Mouse (Mus musculus): ENCODE measurements at regions not wholly inside any gene's neighbourhood (a gene's known extent, or its start where the extent isn't known, plus 50 kb on each side); places are given as distances from the start of the nearest gene placed in this dataset.

GRCm38 (mm10) chr10:29921658-29922057 is 278.7 kb downstream of the Cenpw start:
- no peak for ATAC-seq (replicated peaks; ENCODE audit: low FRiP score, poor library complexity, severe bottlenecking)

DNA sequence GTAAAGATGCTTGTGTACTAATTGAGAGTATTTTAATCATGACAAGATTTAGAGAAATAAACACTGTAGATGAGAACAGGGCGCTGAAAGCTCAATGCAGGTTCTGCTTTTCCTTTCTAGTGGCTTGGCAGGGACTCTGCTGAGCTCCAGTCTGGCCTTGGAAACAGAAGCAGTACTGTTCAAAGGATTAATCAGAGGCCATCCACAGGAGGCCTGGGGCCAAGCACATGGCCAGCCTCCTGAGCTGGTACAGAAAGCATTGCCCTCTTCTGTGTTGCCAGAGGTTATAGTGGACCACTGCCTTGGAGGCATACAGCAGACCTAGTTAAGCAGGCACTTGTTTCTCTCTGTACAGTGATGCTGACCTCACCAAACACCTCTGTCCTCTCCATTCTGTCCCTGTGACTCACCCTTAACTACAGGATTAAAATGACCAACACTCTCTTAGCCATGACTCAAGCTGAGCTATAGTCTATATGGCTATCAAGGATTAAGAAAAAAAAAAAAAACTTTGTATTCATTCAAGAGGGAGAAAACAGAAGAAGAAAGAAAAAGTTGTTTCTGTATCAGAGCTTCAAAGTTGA is 302.5 kb downstream of the Cenpw start:
- ATAC-seq (replicated peaks; ENCODE audit: low FRiP score, poor library complexity, severe bottlenecking) = no peak

DNA sequence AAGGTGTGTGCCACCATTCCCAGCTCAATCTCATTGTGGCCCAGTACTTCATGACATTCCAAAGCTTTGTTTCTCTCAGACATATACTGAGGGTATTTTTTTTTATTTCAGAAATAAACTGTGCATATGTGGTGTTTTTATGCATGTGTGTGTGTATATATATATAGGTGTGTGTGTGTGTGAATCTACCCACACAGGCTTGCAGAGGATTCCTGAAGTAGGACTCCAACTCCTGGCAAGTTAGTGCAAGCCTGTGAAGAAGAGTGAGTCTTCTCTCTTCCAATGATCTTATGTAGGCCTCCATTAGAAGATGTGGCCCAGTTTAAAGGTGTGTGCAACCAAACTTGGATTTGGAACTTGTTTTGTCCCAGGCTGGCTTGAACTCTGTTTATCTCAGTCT is 328.9 kb upstream of the Rspo3 start:
- ATAC-seq (replicated peaks; ENCODE audit: low FRiP score, poor library complexity, severe bottlenecking) = no peak

DNA sequence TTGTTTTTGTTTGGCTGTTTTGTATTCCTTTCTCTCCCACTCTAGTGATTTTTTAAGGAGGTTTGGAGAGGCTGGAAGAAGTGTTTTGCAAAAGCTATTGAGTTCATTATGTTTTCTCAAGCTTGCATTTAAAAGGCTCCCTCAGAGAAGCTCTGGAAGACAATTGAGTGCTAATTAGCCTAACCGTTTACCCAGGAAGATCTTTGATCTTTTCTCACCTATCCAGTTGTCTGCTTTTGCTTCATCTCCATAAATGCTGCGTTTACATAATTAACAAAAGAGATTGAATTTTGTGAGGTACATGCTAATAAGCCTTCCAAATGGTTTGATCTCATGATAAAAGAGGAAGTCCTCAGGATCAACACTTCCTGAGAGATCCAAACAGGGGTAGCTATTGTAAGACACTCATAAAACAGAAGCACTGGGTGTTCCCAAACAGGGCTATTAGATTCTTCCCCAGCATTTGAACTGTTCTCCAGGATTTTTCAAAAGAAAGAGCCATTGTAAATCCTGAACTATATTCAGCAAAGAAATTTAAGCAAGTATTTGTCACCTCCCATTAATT is 320.2 kb upstream of the Rspo3 start:
- no peak for ATAC-seq (replicated peaks; ENCODE audit: low FRiP score, poor library complexity, severe bottlenecking)

GRCm38 (mm10) chr10:29852516-29852915 is 316.8 kb upstream of the Rspo3 start:
- no peak for ATAC-seq (replicated peaks; ENCODE audit: low FRiP score, poor library complexity, severe bottlenecking)

DNA sequence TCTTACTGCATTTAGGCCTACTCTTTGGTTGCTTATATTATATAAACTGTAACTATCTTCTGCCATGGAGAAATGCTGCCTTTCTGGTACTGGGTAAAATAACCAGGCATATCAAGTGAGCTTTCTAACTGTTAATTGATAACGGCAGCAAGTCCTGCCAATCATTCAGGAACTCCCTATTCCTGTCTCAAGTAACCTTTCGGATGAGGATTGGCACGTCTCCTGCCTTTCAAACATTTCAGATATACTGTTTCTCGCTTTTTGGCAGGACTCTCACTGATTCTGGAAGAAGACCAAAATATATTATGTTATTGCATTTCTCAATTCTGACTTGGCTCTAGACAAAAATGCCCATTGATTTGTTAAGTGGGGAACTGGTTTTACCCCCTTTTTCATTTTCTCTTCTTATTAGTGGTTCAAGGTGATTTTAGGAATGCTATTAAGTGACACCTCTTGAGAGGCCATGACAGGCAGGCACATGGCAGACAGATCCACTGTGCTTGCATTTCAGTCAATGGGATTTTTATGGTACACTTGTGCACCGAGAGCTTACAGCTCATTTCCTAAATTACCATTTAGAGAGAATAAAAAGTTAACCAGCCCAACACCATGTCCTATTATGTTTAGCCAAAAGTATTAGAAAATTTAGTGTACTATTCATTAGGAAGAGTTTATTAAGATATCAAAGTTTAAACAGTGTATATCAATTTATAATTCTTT is 289.4 kb upstream of the Rspo3 start:
- no peak for ATAC-seq (replicated peaks; ENCODE audit: low FRiP score, poor library complexity, severe bottlenecking)

DNA sequence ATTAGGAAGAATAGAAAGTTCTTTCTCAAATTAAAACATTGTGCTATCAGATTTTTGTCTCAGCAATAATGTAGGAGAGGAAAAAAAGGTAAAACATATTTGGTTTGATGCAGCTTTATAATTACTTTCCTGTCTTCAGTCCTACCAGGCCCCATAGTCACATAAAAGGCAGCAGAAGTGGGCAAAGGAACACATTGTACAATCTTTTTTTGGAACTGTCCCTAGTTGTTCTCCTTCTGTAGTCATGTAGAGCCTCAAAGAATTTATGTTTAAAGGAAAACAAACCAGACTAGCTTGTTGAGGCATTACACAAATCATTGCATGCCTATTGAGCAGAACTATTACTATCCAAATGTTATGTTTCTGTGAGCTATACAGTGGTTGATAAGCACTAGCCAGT is 288.7 kb upstream of the Rspo3 start:
- no peak for ATAC-seq (replicated peaks; ENCODE audit: low FRiP score, poor library complexity, severe bottlenecking)

DNA sequence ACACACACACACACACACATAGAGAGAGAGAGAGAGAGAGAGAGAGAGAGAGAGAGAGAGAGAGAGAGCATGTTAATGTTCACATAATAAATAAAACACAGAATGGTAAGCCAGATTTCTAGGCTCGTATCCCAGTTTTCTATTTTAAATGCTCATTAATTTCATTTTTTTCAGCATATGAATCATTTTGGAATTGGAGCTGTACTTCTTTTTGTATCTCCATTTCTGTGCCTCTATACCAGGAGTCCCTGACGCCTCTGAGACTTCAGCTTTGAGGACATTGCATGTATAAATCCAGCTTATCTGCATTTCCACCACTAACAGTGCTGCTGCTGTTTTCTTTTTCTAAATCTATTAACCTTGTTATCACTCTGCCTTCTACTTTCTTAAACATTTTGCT is 287.5 kb upstream of the Rspo3 start:
- no peak for ATAC-seq (replicated peaks; ENCODE audit: low FRiP score, poor library complexity, severe bottlenecking)

DNA sequence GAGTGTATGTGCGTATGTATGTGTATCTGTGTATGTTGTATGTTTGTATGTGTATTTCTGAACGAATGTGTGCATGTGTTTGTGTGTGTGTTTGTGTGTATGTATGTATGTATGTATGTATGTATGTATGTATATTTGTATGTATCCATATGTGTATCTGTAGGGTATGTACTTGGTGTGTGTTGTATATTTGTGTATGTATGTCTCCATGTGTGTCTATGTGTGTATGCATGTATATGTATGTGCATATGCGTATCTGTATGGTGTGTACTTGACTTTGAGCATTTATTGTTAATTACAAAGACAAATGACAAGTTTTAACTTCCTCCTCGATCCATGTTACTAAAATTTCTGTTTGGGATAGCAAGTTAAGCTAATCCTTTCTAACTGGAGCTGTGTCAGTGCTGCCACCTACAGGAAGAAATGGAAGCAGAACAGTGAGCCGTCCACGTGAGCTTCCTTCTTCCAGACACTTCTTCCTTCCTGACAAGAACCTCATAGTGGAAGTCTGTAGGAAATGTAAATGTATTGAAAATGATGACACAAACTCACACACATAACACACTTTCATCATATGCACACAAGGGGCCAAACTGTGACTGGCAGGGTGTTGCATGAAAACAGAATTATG is 268.4 kb upstream of the Rspo3 start:
- no peak for ATAC-seq (replicated peaks; ENCODE audit: low FRiP score, poor library complexity, severe bottlenecking)

DNA sequence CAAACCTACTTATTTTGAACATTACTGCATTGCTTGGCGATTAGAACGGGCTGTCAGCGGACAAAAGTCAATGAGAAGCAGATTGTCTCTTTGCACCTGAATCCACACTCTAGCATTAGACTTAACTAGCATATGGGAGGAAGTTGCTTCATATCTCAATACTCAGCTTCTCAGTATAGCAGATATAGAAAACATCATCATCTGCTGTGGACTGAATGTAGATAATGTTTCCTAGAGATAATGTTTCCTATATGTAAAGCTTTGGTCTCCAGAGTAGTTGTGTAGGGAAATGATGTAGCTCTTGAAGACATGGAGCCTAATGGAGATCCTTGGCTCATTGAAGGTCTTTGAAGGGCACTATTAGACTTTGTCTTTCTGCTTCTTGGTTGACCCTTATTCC is 267.0 kb upstream of the Rspo3 start:
- no peak for ATAC-seq (replicated peaks; ENCODE audit: low FRiP score, poor library complexity, severe bottlenecking)

- no peak for ATAC-seq (replicated peaks; ENCODE audit: low FRiP score, poor library complexity, severe bottlenecking)
Measured at GRCm38 (mm10) chr10:29794663-29795062, 259.0 kb upstream of the Rspo3 start.

- ATAC-seq (replicated peaks; ENCODE audit: low FRiP score, poor library complexity, severe bottlenecking) = no peak
Measured at GRCm38 (mm10) chr10:29786220-29786810, 250.6 kb upstream of the Rspo3 start.

DNA sequence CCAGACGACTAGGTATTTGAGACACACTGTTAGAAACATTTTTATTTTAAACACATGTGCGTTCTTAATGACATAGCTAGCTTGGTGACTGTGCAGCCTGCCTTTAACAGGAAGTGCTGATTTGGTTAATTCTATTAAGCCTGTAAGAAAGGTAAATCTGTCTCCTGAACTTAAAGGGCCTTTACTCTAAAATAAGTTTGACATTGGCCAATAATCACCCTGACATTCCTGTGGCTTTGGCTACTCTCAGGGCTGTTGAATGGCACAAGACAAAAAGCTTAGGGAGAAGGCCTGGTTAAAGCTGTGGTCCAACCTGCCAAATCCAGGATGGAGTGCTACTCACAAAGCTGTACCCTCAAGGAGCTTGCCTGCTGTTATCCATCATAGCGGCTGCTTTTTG is 201.0 kb upstream of the Rspo3 start:
- ATAC-seq (replicated peaks; ENCODE audit: low FRiP score, poor library complexity, severe bottlenecking) = no peak

- ATAC-seq (replicated peaks; ENCODE audit: low FRiP score, poor library complexity, severe bottlenecking) = no peak
Measured at GRCm38 (mm10) chr10:29725319-29725718, 189.7 kb upstream of the Rspo3 start.

DNA sequence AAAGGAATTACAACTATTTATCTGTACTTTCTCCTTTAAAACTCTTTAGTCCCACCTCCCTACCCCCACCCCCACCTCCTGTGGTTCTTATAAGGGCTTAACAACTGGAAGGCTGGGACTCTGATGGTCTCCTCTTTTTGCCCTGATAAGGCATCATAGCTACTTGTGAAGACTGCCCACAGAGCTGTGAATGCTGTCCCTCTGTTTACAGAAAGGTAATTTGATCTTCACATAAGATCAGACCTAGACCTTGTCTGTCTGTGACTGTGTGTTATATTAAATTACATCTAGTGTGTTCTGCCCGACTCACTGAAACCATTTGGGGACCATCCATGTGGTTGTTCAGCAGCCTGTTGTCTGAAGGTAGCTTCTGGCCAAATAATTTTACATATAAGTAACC is 175.3 kb upstream of the Rspo3 start:
- ATAC-seq (replicated peaks; ENCODE audit: low FRiP score, poor library complexity, severe bottlenecking) = no peak

GRCm38 (mm10) chr10:29708653-29709052 is 173.0 kb upstream of the Rspo3 start:
- no peak for ATAC-seq (replicated peaks; ENCODE audit: low FRiP score, poor library complexity, severe bottlenecking)

GRCm38 (mm10) chr10:29693009-29693935 is 157.6 kb upstream of the Rspo3 start:
- peak; percentile 43 for ATAC-seq (replicated peaks; ENCODE audit: low FRiP score, poor library complexity, severe bottlenecking)

- ATAC-seq (replicated peaks; ENCODE audit: low FRiP score, poor library complexity, severe bottlenecking) = no peak
Measured at GRCm38 (mm10) chr10:29689529-29689928, 153.9 kb upstream of the Rspo3 start.

DNA sequence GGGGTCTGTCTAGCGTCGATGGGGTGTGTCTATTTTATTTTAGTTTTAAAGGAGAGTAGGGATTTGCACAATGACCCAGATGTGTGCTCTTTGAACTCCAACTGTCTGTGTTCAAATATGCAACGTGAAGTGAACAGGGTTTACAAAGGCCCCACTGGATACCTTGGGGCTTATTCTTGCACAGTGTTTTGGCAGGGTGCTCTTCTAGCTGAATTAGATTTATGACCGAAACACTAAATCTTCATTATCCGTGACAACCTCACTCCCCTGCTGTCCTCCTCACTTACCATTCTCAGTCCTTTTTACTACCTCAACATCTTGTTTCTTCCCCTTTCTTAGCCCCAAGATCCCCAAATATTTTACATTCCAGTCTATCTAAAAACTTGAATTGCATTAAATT is 151.3 kb upstream of the Rspo3 start:
- ATAC-seq (replicated peaks; ENCODE audit: low FRiP score, poor library complexity, severe bottlenecking) = no peak

DNA sequence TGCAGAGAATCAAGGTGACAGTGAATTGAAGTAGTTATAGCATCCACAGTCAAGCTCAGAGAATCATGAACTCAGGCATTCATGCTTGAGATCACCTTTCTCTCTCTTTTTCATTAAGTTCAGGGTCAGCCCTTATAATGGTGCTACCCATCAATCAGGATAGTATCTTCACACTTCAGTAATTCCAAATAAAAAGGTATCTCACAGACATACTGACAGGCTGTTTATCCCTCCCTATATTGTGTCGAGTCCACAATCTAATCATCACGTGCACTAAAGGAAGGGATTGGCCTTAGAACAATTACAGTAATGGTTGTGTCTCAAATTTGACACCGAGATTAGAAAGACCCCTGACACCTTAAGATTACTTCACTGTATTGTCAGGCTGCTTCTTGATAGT is 138.7 kb upstream of the Rspo3 start:
- no peak for ATAC-seq (replicated peaks; ENCODE audit: low FRiP score, poor library complexity, severe bottlenecking)
